Mouse (Mus musculus): ENCODE results near the gene Cabp7.
A peak's percentile ranks its signal among the peaks of the same experiment; 100 is the strongest.
"Not testable (repeated sequence)": the region's sequence is repeated elsewhere in the genome, so short reads cannot be mapped to it uniquely, and the experiment has no call there.

The Cabp7 gene

GRCm38 (mm10) chr11:4745969-4746368 is 609 bp downstream of the Cabp7 start:
- no peak for DNase-seq

- DNase-seq: no peak
Measured at GRCm38 (mm10) chr11:4744691-4745090, 1.9 kb downstream of the Cabp7 start.

- DNase-seq: no peak
Measured at GRCm38 (mm10) chr11:4740785-4741184, 5.8 kb downstream of the Cabp7 start.

GRCm38 (mm10) chr11:4738719-4739118 is 7.9 kb downstream of the Cabp7 start:
- DNase-seq: no peak

- no peak for DNase-seq
Measured at GRCm38 (mm10) chr11:4737682-4738081, 8.9 kb downstream of the Cabp7 start.

- DNase-seq: no peak
Measured at GRCm38 (mm10) chr11:4736355-4736754, 10.2 kb downstream of the Cabp7 start.

GRCm38 (mm10) chr11:4734179-4734578 is 12.4 kb downstream of the Cabp7 start:
- DNase-seq: no peak

GRCm38 (mm10) chr11:4731781-4732180 is 14.8 kb downstream of the Cabp7 start:
- DNase-seq: no peak

GRCm38 (mm10) chr11:4730913-4731312 is 15.7 kb downstream of the Cabp7 start:
- no peak for DNase-seq

GRCm38 (mm10) chr11:4730096-4730495 is 16.5 kb downstream of the Cabp7 start:
- peak; percentile 6 for DNase-seq

GRCm38 (mm10) chr11:4729603-4730002 is 17.0 kb downstream of the Cabp7 start:
- DNase-seq: peak; percentile 60

- no peak for DNase-seq
Measured at GRCm38 (mm10) chr11:4721728-4722127, 24.9 kb downstream of the Cabp7 start.

- peak; percentile 12 for DNase-seq
Measured at GRCm38 (mm10) chr11:4720900-4721580, 25.5 kb downstream of the Cabp7 start.

GRCm38 (mm10) chr11:4720393-4720792 is 26.2 kb downstream of the Cabp7 start:
- DNase-seq: no peak

- no peak for DNase-seq
Measured at GRCm38 (mm10) chr11:4719961-4720360, 26.6 kb downstream of the Cabp7 start.

- no peak for DNase-seq
Measured at GRCm38 (mm10) chr11:4718548-4718947, 28.0 kb downstream of the Cabp7 start.

- DNase-seq: no peak
Measured at GRCm38 (mm10) chr11:4716530-4717236, 29.9 kb downstream of the Cabp7 start.

GRCm38 (mm10) chr11:4715596-4715995 is 31.0 kb downstream of the Cabp7 start:
- DNase-seq: no peak

- DNase-seq: no peak
Measured at GRCm38 (mm10) chr11:4714727-4715126, 31.9 kb downstream of the Cabp7 start.

GRCm38 (mm10) chr11:4712822-4713221 is 33.8 kb downstream of the Cabp7 start:
- DNase-seq: no peak

GRCm38 (mm10) chr11:4710188-4710587 is 36.4 kb downstream of the Cabp7 start:
- not testable (repeated sequence) for DNase-seq

- no peak for DNase-seq
Measured at GRCm38 (mm10) chr11:4705178-4705577, 41.4 kb downstream of the Cabp7 start.

- DNase-seq: peak; percentile 95
Measured at GRCm38 (mm10) chr11:4704072-4704964, 42.3 kb downstream of the Cabp7 start, which contains the start of the genes Uqcr10 and Zmat5. Gene Uqcr10 (minus strand): TSS chr11:4704342. Gene Zmat5 (plus strand): TSS chr11:4704678.

All from lung, postnatal 14 days (tissue).